Mouse (Mus musculus) ES-E14 (cell line): ENCODE data around the gene Tnks1bp1.

ENCODE experiments used
- CHD2 ChIP-seq: IDR thresholded peaks from 2 replicates; pipeline ENCODE4 v1.6.1; 2014; ENCODE audit warnings: mild to moderate bottlenecking, low read depth, low read length, inconsistent platforms
- HCFC1 ChIP-seq: IDR thresholded peaks from 2 replicates; pipeline ENCODE4 v1.6.1; 2012; ENCODE audit warnings: low read length, inconsistent platforms, borderline replicate concordance; ENCODE audit not compliant: insufficient read depth
- MAFK ChIP-seq: IDR thresholded peaks from 2 replicates; pipeline ENCODE4 v1.6.1; 2014; ENCODE audit warnings: mild to moderate bottlenecking, low read depth, low read length, inconsistent platforms; ENCODE audit not compliant: insufficient read depth
- ZC3H11A ChIP-seq: IDR thresholded peaks from 2 replicates; pipeline ENCODE4 v1.6.1; 2012; ENCODE audit warnings: low read depth, mild to moderate bottlenecking, inconsistent platforms, low read length, borderline replicate concordance
- ZNF384 ChIP-seq: IDR thresholded peaks from 2 replicates; pipeline ENCODE4 v1.6.1; 2012; ENCODE audit warnings: low read depth, low read length, inconsistent platforms

- no peak for TF ChIP-seq MAFK
- no peak for TF ChIP-seq ZNF384
- no peak for TF ChIP-seq ZC3H11A
- TF ChIP-seq CHD2, result no peak
- TF ChIP-seq HCFC1, result no peak
Measured at GRCm38 (mm10) chr2:85093376-85093775, 45.6 kb downstream of the Tnks1bp1 start.
